Mouse (Mus musculus) kidney, adult 8-10 months (tissue): ENCODE measurements at regions not wholly inside any gene's neighbourhood (a gene's known extent, or its start where the extent isn't known, plus 50 kb on each side); places are given as distances from the start of the nearest gene placed in this dataset.

Source experiments
- DNase-seq, 2 experiments: peaks; one replicate each; pipeline ENCODE4 v3.0.0; 2022

- no peak for DNase-seq
Observed at GRCm38 (mm10) chr4:50291397-50291945, 445.9 kb upstream of the Grin3a start.

- DNase-seq: no peak
Observed at GRCm38 (mm10) chr4:50286602-50287001, 441.1 kb upstream of the Grin3a start.

- no peak for DNase-seq
Observed at GRCm38 (mm10) chr4:50259012-50259601, 413.6 kb upstream of the Grin3a start.

GRCm38 (mm10) chr4:50242042-50242441 is 396.5 kb upstream of the Grin3a start:
- DNase-seq: no peak

GRCm38 (mm10) chr4:50240951-50241350 is 395.4 kb upstream of the Grin3a start:
- no peak for DNase-seq

GRCm38 (mm10) chr4:50239386-50239785 is 393.8 kb upstream of the Grin3a start:
- DNase-seq: no peak

GRCm38 (mm10) chr4:50235476-50235875 is 389.9 kb upstream of the Grin3a start:
- DNase-seq: no peak

GRCm38 (mm10) chr4:50203348-50203747 is 357.8 kb upstream of the Grin3a start:
- no peak for DNase-seq

GRCm38 (mm10) chr4:50177196-50177595 is 331.7 kb upstream of the Grin3a start:
- peak in 1 of 2 experiments; percentile 50 for DNase-seq

- DNase-seq: peak in 1 of 2 experiments; percentile 32
Observed at GRCm38 (mm10) chr4:50176656-50177055, 331.1 kb upstream of the Grin3a start.

- no peak for DNase-seq
Observed at GRCm38 (mm10) chr4:50160893-50161292, 315.3 kb upstream of the Grin3a start.

- DNase-seq: no peak
Observed at GRCm38 (mm10) chr4:50145926-50146325, 300.4 kb upstream of the Grin3a start.

GRCm38 (mm10) chr4:50130262-50130661 is 284.7 kb upstream of the Grin3a start:
- DNase-seq: no peak

GRCm38 (mm10) chr4:50106557-50106956 is 261.0 kb upstream of the Grin3a start:
- DNase-seq: no peak

- DNase-seq: no peak
Observed at GRCm38 (mm10) chr4:50087860-50088259, 242.3 kb upstream of the Grin3a start.

GRCm38 (mm10) chr4:50086676-50087075 is 241.1 kb upstream of the Grin3a start:
- no peak for DNase-seq

- DNase-seq: no peak
Observed at GRCm38 (mm10) chr4:50055519-50055918, 210.0 kb upstream of the Grin3a start.

- no peak for DNase-seq
Observed at GRCm38 (mm10) chr4:50041476-50041875, 195.9 kb upstream of the Grin3a start.

GRCm38 (mm10) chr4:50036079-50036478 is 190.5 kb upstream of the Grin3a start:
- DNase-seq: no peak

- DNase-seq: no peak
Observed at GRCm38 (mm10) chr4:50025356-50025755, 179.8 kb upstream of the Grin3a start.
